Comparison of ENCODE assay signal across 14 mouse cellular contexts in genomic region chr9:75304286-75304685, GRCm38 (mm10). TPM values are rescaled to one million over a fixed set of nuclear protein-coding genes. Genes with fewer than 3 reads are reported as not detected.
DNase-seq lines count a peak whose midpoint lies in the region; ATAC-seq and TF ChIP-seq lines count a peak whose summit lies in the region.
"Had no signal": no experiment of that assay in that cellular context is flagged by ENCODE, and none has a peak within 500 bp of the region (broad histone marks: within the 10 kb centered on the region; RNA-seq: fewer than 3 reads in every experiment).

No protein-coding gene starts in this region.

- H3K4me2 ChIP-seq in heart, embryonic 11.5 days = peak overlapping the region; percentile 52
- H3K4me2 ChIP-seq in stomach, embryonic 15.5 days = 0 out of 2 replicates have a peak overlapping the region, but pooled peaks have one; percentile 2
- H3K4me2 ChIP-seq in stomach, postnatal 0 days (replicated peaks; ENCODE audit: low read depth) = no peak overlapping the region
- H3K4me2 ChIP-seq in limb, embryonic 13.5 days (replicated peaks) = peak overlapping the region; percentile 27; the same call in 1 of the 2 replicates

- no peak for DNase-seq in heart, postnatal 14 days
- DNase-seq in stomach, postnatal 0 days (ENCODE audit: low spot score) = no peak
- no peak for DNase-seq in gastrocnemius, postnatal 25 days
- DNase-seq in ovary, postnatal 36 days (ENCODE audit: low spot score) = no peak
- no peak for DNase-seq in right cerebral cortex, postnatal 10 days (ENCODE audit: low spot score in 2 of 2)
- DNase-seq: kidney, adult 11 months; right cerebral cortex, postnatal 4 days had no signal

- H3K4me1 ChIP-seq in heart, embryonic 11.5 days (ENCODE audit: control insufficient read depth, insufficient read depth, low read length) = no peaks in the 10 kb centered on the region; the same call in 1 of the 2 replicates
- no peaks in the 10 kb centered on the region for H3K4me1 ChIP-seq in stomach, embryonic 15.5 days
- H3K4me1 ChIP-seq in stomach, postnatal 0 days (replicated peaks; ENCODE audit: control insufficient read depth, insufficient read depth) = no peaks in the 10 kb centered on the region
- no peaks in the 10 kb centered on the region for H3K4me1 ChIP-seq in limb, embryonic 13.5 days

- no peak overlapping the region for H3K9ac ChIP-seq in heart, embryonic 11.5 days (ENCODE audit: low read depth, low read length)
- no peak overlapping the region for H3K9ac ChIP-seq in stomach, embryonic 15.5 days
- H3K9ac ChIP-seq in stomach, postnatal 0 days (ENCODE audit: low read length) = no peak overlapping the region
- no peak overlapping the region for H3K9ac ChIP-seq in limb, embryonic 13.5 days

- ATAC-seq in heart, embryonic 11.5 days (replicated peaks; ENCODE audit: insufficient number of reproducible peaks, low FRiP score, low TSS enrichment) = no peak
- ATAC-seq in stomach, embryonic 15.5 days (ENCODE audit: insufficient read depth, low FRiP score, low read depth) = no peak
- ATAC-seq in stomach, postnatal 0 days (ENCODE audit: low FRiP score, low TSS enrichment) = no peak
- no peak for ATAC-seq in limb, embryonic 13.5 days (ENCODE audit: low FRiP score, low read depth)

- H3K9me3 ChIP-seq in heart, embryonic 11.5 days (replicated peaks; ENCODE audit: control insufficient read depth, low read length) = no peaks in the 10 kb centered on the region
- no peaks in the 10 kb centered on the region for H3K9me3 ChIP-seq in stomach, embryonic 15.5 days
- no peaks in the 10 kb centered on the region for H3K9me3 ChIP-seq in stomach, postnatal 0 days (ENCODE audit: control insufficient read depth, low read length)
- H3K9me3 ChIP-seq in limb, embryonic 13.5 days = no peaks in the 10 kb centered on the region

- intact Hi-C loops in heart, postnatal 14 days (cut with DNase I) = no loop called here

- no peak overlapping the region for H3K27ac ChIP-seq in heart, embryonic 11.5 days (ENCODE audit: low read depth, low read length)
- no peak overlapping the region for H3K27ac ChIP-seq in stomach, embryonic 15.5 days
- H3K27ac ChIP-seq in stomach, postnatal 0 days (replicated peaks) = no peak overlapping the region
- no peak overlapping the region for H3K27ac ChIP-seq in limb, embryonic 13.5 days
- H3K27ac ChIP-seq: macrophage had no signal

- 25% methylated on average over 7 of the region's 7 CpGs for WGBS in heart, embryonic 11.5 days (ENCODE audit: insufficient replicate concordance)
- WGBS in stomach, embryonic 15.5 days = 35% methylated on average over 7 of the region's 7 CpGs
- WGBS in stomach, postnatal 0 days = 35% methylated on average over 7 of the region's 7 CpGs
- 43% methylated on average over 7 of the region's 7 CpGs for WGBS in limb, embryonic 13.5 days

- TF ChIP-seq EP300 in stomach, postnatal 0 days (optimal IDR thresholded peaks at IDR 0.05) = no peak

- H3K27me3 ChIP-seq in heart, embryonic 11.5 days (ENCODE audit: control insufficient read depth, insufficient read depth, low read length) = no peaks in the 10 kb centered on the region
- H3K27me3 ChIP-seq in stomach, embryonic 15.5 days (replicated peaks) = no peaks in the 10 kb centered on the region
- no peaks in the 10 kb centered on the region for H3K27me3 ChIP-seq in stomach, postnatal 0 days (ENCODE audit: control insufficient read depth, insufficient read depth, low read length)
- 0 out of 2 replicates have a peak, but pooled peaks cover 3% of the 10 kb centered on the region for H3K27me3 ChIP-seq in limb, embryonic 13.5 days

- no peak for TF ChIP-seq CTCF in stomach, postnatal 0 days (IDR thresholded peaks at IDR 0.05; ENCODE audit: low read depth)

- H3K36me3 ChIP-seq in heart, embryonic 11.5 days (ENCODE audit: control insufficient read depth, insufficient read depth, low read length) = no peaks in the 10 kb centered on the region
- H3K36me3 ChIP-seq in stomach, embryonic 15.5 days = no peaks in the 10 kb centered on the region
- H3K36me3 ChIP-seq in stomach, postnatal 0 days (ENCODE audit: control insufficient read depth, insufficient read depth, low read length) = no peaks in the 10 kb centered on the region
- no peaks in the 10 kb centered on the region for H3K36me3 ChIP-seq in limb, embryonic 13.5 days

- H3K4me3 ChIP-seq in heart, embryonic 11.5 days (ENCODE audit: low read depth, low read length) = no peak overlapping the region
- H3K4me3 ChIP-seq in stomach, embryonic 15.5 days (replicated peaks) = no peak overlapping the region
- no peak overlapping the region for H3K4me3 ChIP-seq in stomach, postnatal 0 days (ENCODE audit: low read depth, low read length)
- H3K4me3 ChIP-seq in limb, embryonic 13.5 days = no peak overlapping the region

RNA-seq across cellular contexts. Expression of gene Gnb5, which starts 1.8 kb away (rescaled TPM):
- 54.3 and 67.8 TPM in 2 replicates for polyA plus RNA-seq in heart, embryonic 11.5 days (2014; fragmentation: Nextera tagmentation; extraction: Ambion mirVana)
- 10 to 100 TPM; 28.0 to 29.9 TPM for total RNA-seq in heart, postnatal 14 days (2021)
- 18.9 and 20.5 TPM in 2 replicates for polyA plus RNA-seq in stomach, embryonic 15.5 days (2015; fragmentation: Nextera tagmentation; extraction: Ambion mirVana)
- 16.1 and 17.5 TPM in 2 replicates for polyA plus RNA-seq in stomach, postnatal 0 days (2015; fragmentation: Nextera tagmentation; extraction: Ambion mirVana)
- polyA plus RNA-seq in limb, embryonic 13.5 days (2015; fragmentation: Nextera tagmentation; extraction: Ambion mirVana) = 27.3 and 33.9 TPM in 2 replicates
- total RNA-seq in gastrocnemius, postnatal 25 days (2021) = 10 to 100 TPM; 11.6 to 16.9 TPM

RNA-seq across cellular contexts. Expression of gene Bcl2l10, which starts 43.3 kb away (rescaled TPM):
- polyA plus RNA-seq in heart, embryonic 11.5 days (2014; fragmentation: Nextera tagmentation; extraction: Ambion mirVana) = not detected in 2 replicates
- total RNA-seq in heart, postnatal 14 days (2021) = not detected
- not detected in 2 replicates for polyA plus RNA-seq in stomach, embryonic 15.5 days (2015; fragmentation: Nextera tagmentation; extraction: Ambion mirVana)
- polyA plus RNA-seq in stomach, postnatal 0 days (2015; fragmentation: Nextera tagmentation; extraction: Ambion mirVana) = not detected in 2 replicates
- polyA plus RNA-seq in limb, embryonic 13.5 days (2015; fragmentation: Nextera tagmentation; extraction: Ambion mirVana) = not detected in 2 replicates
- not detected for total RNA-seq in gastrocnemius, postnatal 25 days (2021)
- total RNA-seq: granulocyte monocyte progenitor cell, adult 5-6 weeks had no signal
- polyA plus RNA-seq: limb, embryonic 11.5 days; macrophage; neural tube, embryonic 11.5 days had no signal
